Mouse (Mus musculus) testis, adult 2 months (tissue): ENCODE data around the gene Abhd15.

Source experiments
- CTCF ChIP-seq: fragments of 200-500 bp; IDR thresholded peaks from 2 replicates; pipeline ENCODE4 v1.5.1; 2012; ENCODE audit warnings: low read depth, mild to moderate bottlenecking, inconsistent platforms, low read length, moderate library complexity; ENCODE audit not compliant: control insufficient read depth, insufficient read depth, insufficient replicate concordance
- POLR2A ChIP-seq: fragments of 200-500 bp; IDR thresholded peaks from 2 replicates; pipeline ENCODE4 v1.6.1; 2012; ENCODE audit warnings: low read depth, mild to moderate bottlenecking, inconsistent platforms, low read length, moderate library complexity; ENCODE audit not compliant: control insufficient read depth

DNA sequence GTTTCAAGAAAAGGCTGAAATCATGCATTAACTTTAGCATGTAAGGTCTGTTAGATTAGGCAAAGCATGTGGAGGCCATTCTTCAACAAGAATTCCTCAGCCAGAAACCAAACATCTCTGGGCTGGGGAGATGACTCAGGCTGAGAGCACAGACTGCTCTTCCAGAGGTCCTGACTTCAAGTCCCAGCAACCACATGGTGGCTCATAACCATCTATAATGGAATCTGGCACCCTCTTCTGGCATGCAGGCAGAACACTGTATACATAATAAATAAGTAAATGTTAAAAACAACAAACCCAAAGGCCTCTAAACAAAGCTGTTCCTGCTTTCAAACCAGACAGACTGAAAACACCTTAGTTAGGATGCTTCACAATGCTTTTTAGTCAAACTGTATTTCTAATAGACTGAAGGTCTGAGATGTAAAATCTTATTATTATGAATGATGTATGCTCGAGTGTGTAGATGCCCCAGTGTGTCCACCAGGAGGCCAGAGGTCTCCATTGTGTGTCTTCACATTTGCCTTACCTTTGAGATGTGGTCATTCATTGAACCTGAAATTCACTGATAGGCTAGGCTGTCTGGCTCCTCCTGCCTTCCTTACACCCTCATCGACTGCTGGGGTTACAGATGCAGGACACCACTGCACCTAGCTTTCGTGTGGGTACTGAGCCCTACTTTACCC, 11.0 kb downstream of the Abhd15 start:
- TF ChIP-seq CTCF (no peak), POLR2A (no peak)
